Mouse (Mus musculus) brain, embryonic 14.5 days (tissue): Measurements from ENCODE around the gene Pitpnc1. TPM values are rescaled to one million over a fixed set of nuclear protein-coding genes. Genes with fewer than 3 reads are reported as not detected.
"Not testable (repeated sequence)": the region's sequence is repeated elsewhere in the genome, so short reads cannot be mapped to it uniquely, and the experiment has no call there.

Experiments
- DNase-seq: peaks from one replicate; pipeline ENCODE4 v3.0.0-alpha.2; 2011; ENCODE audit warnings: low read depth
- CTCF ChIP-seq: fragments of 200-500 bp; IDR thresholded peaks from 2 replicates; pipeline ENCODE4 v1.5.1; 2012; ENCODE audit warnings: inconsistent platforms, mild to moderate bottlenecking, moderate library complexity, borderline replicate concordance; ENCODE audit not compliant: insufficient read depth, insufficient read length; ENCODE audit errors: extremely low read depth
- POLR2A ChIP-seq: fragments of 200-500 bp; IDR thresholded peaks from 2 replicates; pipeline ENCODE4 v1.6.1; 2012; ENCODE audit warnings: mild to moderate bottlenecking, inconsistent platforms, borderline replicate concordance; ENCODE audit not compliant: poor library complexity, insufficient read depth, insufficient read length, severe bottlenecking; ENCODE audit errors: extremely low read depth
- polyA plus RNA-seq: library from polyadenylated mRNA; depleted of rRNA; stranded (reverse); fragments of >200 nt; gene quantifications from 2 replicates; pipeline ENCODE4 v1.2.3, GENCODE M21; 2012; rRNA removed

The Pitpnc1 gene
- polyA plus RNA-seq = 23.9 and 30.2 TPM in 2 replicates

DNA sequence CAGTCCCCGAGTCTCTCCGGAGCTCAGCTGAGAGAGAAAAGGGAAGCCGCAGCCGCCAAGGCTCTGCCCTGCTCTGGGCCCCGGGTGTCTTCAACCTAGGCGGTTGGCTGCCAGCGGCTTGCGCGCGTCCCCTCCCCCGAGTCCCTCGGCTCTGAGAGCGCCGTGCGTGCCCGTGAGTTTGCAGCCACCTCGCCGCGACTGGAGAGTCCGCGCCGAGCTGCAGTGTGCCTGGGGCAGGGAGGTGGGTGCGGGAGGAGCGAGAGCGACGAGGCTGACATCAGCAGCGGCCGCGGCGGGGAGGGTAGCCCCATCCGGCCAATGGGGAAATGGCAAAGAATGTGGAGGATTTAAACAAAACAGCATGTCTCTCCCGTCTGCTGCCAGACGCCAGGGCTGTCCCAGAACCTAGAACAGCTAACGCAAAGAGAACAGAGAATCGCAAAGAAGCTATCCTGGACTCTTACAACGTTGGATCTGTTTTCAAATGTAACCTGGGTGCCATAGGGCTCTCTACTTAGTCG is at the start of gene Pitpnc1:
TSS of gene Pitpnc1 (minus strand) at position 179 of the 521 bp plus-strand sequence.
- DNase-seq = peak; percentile 97
- TF ChIP-seq CTCF = no peak
- peak; percentile 88 for TF ChIP-seq POLR2A

- no peak for DNase-seq
- TF ChIP-seq CTCF (no peak), POLR2A (no peak)
These were observed 48.3 kb upstream of the Pitpnc1 start for GRCm38 (mm10) chr11:107518645-107519429.

GRCm38 (mm10) chr11:107516387-107516786 is 45.9 kb upstream of the Pitpnc1 start:
- no peak for DNase-seq
- TF ChIP-seq CTCF = no peak
- no peak for TF ChIP-seq POLR2A

- DNase-seq = peak; percentile 85
- TF ChIP-seq CTCF = no peak
These were observed 42.5 kb upstream of the Pitpnc1 start for GRCm38 (mm10) chr11:107513047-107513446.

DNA sequence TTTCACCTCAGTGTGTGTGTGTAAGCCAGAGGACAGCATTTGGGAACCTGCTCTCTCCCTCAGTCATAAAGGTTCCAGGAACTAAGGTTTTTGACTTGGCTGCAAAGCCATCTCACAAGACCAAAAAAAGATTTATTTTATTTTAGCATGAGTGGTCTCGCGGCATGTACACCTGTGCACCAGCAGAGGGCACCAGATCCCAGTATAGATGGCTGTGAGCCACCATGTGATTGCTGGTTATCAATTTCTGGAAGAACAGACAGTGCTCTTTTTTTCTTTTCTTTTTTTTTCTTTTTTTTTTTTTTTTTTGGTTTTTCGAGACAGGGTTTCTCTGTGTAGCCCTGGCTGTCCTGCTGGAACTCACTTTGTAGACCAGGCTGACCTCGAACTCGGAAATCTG is 41.5 kb upstream of the Pitpnc1 start:
- DNase-seq = peak; percentile 86
- TF ChIP-seq CTCF = peak; percentile 85; the same call in 1 of the 2 replicates

GRCm38 (mm10) chr11:107510362-107511269 is 40.1 kb upstream of the Pitpnc1 start:
- peak; percentile 48 for DNase-seq
- TF ChIP-seq POLR2A (no peak), CTCF (no peak)

DNA sequence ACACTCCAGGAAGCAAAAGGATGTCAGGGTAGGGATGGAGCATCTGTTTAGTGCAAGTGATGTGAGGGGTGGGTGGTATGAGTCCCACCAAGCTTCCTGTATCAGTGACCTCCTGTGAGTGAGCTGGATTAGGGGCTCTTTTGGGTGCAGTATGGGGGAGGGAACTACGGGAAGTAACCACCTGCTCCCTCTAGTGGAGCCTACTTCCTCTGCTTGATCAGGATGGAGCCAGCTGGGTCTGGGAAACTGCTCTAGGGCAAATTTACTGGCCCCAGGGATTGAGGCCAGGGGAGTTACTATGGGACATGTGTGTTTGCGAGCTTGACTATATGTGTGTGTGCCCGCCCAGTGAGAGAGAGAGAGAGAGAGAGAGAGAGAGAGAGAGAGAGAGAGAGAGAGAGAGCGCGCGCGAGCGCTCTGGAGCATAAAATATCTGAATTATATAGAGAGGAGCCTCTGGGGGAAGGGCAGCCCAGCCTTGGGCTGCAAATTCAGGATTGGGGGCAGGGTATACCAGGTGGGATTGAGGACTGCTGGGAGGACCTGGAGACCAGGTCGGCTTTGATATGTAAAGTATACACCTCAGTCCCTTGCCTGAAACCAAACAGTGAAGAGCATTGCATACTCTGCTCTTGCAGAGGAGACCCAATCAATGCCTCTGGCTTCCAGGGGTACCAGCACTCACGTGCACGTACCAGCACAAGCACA is 39.3 kb upstream of the Pitpnc1 start:
- peak; percentile 53 for DNase-seq
- TF ChIP-seq POLR2A (no peak), CTCF (peak; percentile 45; the same call in 1 of the 2 replicates)

DNA sequence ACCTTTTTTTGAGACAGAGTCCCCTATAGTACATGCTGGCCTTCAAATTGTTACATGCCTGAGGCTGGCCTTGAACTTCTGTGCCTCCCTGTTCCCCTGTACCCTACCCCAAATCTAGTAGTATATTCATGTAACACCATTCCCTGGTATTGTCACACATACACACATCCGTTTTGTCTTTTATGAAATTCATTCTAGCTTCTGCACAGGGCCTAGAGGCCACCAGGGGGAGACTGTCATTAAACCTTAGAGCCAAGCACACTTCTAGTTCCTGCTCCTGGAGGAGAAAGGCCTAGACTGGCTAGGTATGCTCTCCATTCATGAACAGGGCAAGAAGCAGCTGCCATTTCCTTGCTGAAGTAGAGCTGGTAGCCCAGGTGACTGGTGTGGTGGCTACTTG is 35.8 kb upstream of the Pitpnc1 start:
- peak; percentile 25 for DNase-seq
- peak; percentile 50; the same call in 1 of the 2 replicates for TF ChIP-seq CTCF
- no peak for TF ChIP-seq POLR2A

- not testable (repeated sequence) for DNase-seq
These were observed 33.9 kb upstream of the Pitpnc1 start for GRCm38 (mm10) chr11:107504364-107504763.

- DNase-seq = no peak
- TF ChIP-seq CTCF = no peak
- TF ChIP-seq POLR2A = no peak
These were observed 32.3 kb upstream of the Pitpnc1 start for GRCm38 (mm10) chr11:107502801-107503200.

DNA sequence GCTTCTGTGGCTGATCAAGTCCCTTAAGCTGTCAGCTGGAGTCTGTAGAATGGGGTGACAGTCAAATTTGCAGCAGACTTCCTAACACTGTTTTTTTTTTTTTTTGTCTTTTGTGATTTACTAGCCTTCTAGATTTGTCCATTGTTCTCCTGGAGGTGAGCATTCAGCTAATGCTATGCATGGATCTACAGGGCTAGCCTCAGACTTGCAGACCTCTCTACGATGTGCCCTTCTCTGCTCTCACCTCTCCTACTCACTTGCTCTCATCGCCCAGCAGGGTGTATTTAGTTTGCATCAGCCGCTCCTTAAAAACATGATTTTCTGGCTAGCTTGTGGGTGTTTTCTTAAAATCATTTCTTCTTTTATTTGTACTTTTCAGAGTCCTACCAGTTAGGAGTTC is 13.8 kb upstream of the Pitpnc1 start:
- TF ChIP-seq CTCF (no peak), POLR2A (no peak)
- no peak for DNase-seq
